Mouse (Mus musculus): ENCODE results near the gene Pld5.
A peak's percentile ranks its signal among the peaks of the same experiment; 100 is the strongest.
"Not testable (repeated sequence)": the region's sequence is repeated elsewhere in the genome, so short reads cannot be mapped to it uniquely, and the experiment has no call there.

Gene Pld5

GRCm38 (mm10) chr1:175988912-175989311, 286.2 kb downstream of the Pld5 start:
- Histone ChIP-seq H3K27me3 (ENCODE audit: control insufficient read depth, insufficient read depth, low read length, poor library complexity, severe bottlenecking) (no peaks in the 10 kb centered on the region), H3K36me3 (ENCODE audit: control insufficient read depth, insufficient read depth, low read length, poor library complexity, severe bottlenecking) (no peaks in the 10 kb centered on the region)
- no peak for DNase-seq (ENCODE audit: low read depth, low spot score)

GRCm38 (mm10) chr1:175988448-175988847, 286.7 kb downstream of the Pld5 start:
- H3K27me3 ChIP-seq (ENCODE audit: control insufficient read depth, insufficient read depth, low read length, poor library complexity, severe bottlenecking) = no peaks in the 10 kb centered on the region
- H3K36me3 ChIP-seq (ENCODE audit: control insufficient read depth, insufficient read depth, low read length, poor library complexity, severe bottlenecking) = no peaks in the 10 kb centered on the region
- no peak for DNase-seq (ENCODE audit: low read depth, low spot score)

GRCm38 (mm10) chr1:175979014-175979413, 296.1 kb downstream of the Pld5 start, which contains the start of gene Rbm8a2:
Rbm8a2 (minus strand) TSS chr1:175979114.
- H3K36me3 ChIP-seq (ENCODE audit: control insufficient read depth, insufficient read depth, low read length, poor library complexity, severe bottlenecking); H3K27me3 ChIP-seq (ENCODE audit: control insufficient read depth, insufficient read depth, low read length, poor library complexity, severe bottlenecking); DNase-seq (ENCODE audit: low read depth, low spot score): not testable (repeated sequence)

- no peaks in the 10 kb centered on the region for H3K27me3 ChIP-seq (ENCODE audit: control insufficient read depth, insufficient read depth, low read length, poor library complexity, severe bottlenecking)
- no peak for DNase-seq (ENCODE audit: low read depth, low spot score)
- no peaks in the 10 kb centered on the region for H3K36me3 ChIP-seq (ENCODE audit: control insufficient read depth, insufficient read depth, low read length, poor library complexity, severe bottlenecking)
Measured at GRCm38 (mm10) chr1:175970710-175971109, 304.4 kb downstream of the Pld5 start.

GRCm38 (mm10) chr1:175967004-175967745, 307.9 kb downstream of the Pld5 start:
- no peak for DNase-seq (ENCODE audit: low read depth, low spot score)
- no peaks in the 10 kb centered on the region for H3K27me3 ChIP-seq (ENCODE audit: control insufficient read depth, insufficient read depth, low read length, poor library complexity, severe bottlenecking)
- no peaks in the 10 kb centered on the region for H3K36me3 ChIP-seq (ENCODE audit: control insufficient read depth, insufficient read depth, low read length, poor library complexity, severe bottlenecking)

- no peak for DNase-seq (ENCODE audit: low read depth, low spot score)
- Histone ChIP-seq H3K27me3 (ENCODE audit: control insufficient read depth, insufficient read depth, low read length, poor library complexity, severe bottlenecking) (no peaks in the 10 kb centered on the region), H3K36me3 (ENCODE audit: control insufficient read depth, insufficient read depth, low read length, poor library complexity, severe bottlenecking) (no peaks in the 10 kb centered on the region)
Measured at GRCm38 (mm10) chr1:175961786-175962185, 313.3 kb downstream of the Pld5 start.

- H3K27me3 ChIP-seq (ENCODE audit: control insufficient read depth, insufficient read depth, low read length, poor library complexity, severe bottlenecking) = no peaks in the 10 kb centered on the region
Measured at GRCm38 (mm10) chr1:175950851-175951250, 324.3 kb downstream of the Pld5 start.

GRCm38 (mm10) chr1:175950421-175950820, 324.7 kb downstream of the Pld5 start:
- no peak for DNase-seq (ENCODE audit: low read depth, low spot score)
- no peaks in the 10 kb centered on the region for H3K36me3 ChIP-seq (ENCODE audit: control insufficient read depth, insufficient read depth, low read length, poor library complexity, severe bottlenecking)
- no peaks in the 10 kb centered on the region for H3K27me3 ChIP-seq (ENCODE audit: control insufficient read depth, insufficient read depth, low read length, poor library complexity, severe bottlenecking)

More at GRCm38 (mm10) chr1:175950851-175951250, 324.3 kb downstream of the Pld5 start:
- DNase-seq (ENCODE audit: low read depth, low spot score) = no peak
- H3K36me3 ChIP-seq (ENCODE audit: control insufficient read depth, insufficient read depth, low read length, poor library complexity, severe bottlenecking) = no peaks in the 10 kb centered on the region

- DNase-seq (ENCODE audit: low read depth, low spot score) = no peak
- Histone ChIP-seq H3K36me3 (ENCODE audit: control insufficient read depth, insufficient read depth, low read length, poor library complexity, severe bottlenecking) (no peaks in the 10 kb centered on the region), H3K27me3 (ENCODE audit: control insufficient read depth, insufficient read depth, low read length, poor library complexity, severe bottlenecking) (no peaks in the 10 kb centered on the region)
Measured at GRCm38 (mm10) chr1:175946718-175947315, 328.3 kb downstream of the Pld5 start.

- H3K36me3 ChIP-seq (ENCODE audit: control insufficient read depth, insufficient read depth, low read length, poor library complexity, severe bottlenecking) = no peaks in the 10 kb centered on the region
- no peak for DNase-seq (ENCODE audit: low read depth, low spot score)
- no peaks in the 10 kb centered on the region for H3K27me3 ChIP-seq (ENCODE audit: control insufficient read depth, insufficient read depth, low read length, poor library complexity, severe bottlenecking)
Measured at GRCm38 (mm10) chr1:175943168-175943567, 331.9 kb downstream of the Pld5 start.

GRCm38 (mm10) chr1:175938731-175939130, 336.4 kb downstream of the Pld5 start:
- no peaks in the 10 kb centered on the region for H3K36me3 ChIP-seq (ENCODE audit: control insufficient read depth, insufficient read depth, low read length, poor library complexity, severe bottlenecking)
- DNase-seq (ENCODE audit: low read depth, low spot score) = no peak
- H3K27me3 ChIP-seq (ENCODE audit: control insufficient read depth, insufficient read depth, low read length, poor library complexity, severe bottlenecking) = no peaks in the 10 kb centered on the region

- no peaks in the 10 kb centered on the region for H3K27me3 ChIP-seq (ENCODE audit: control insufficient read depth, insufficient read depth, low read length, poor library complexity, severe bottlenecking)
- peak; percentile 60 for DNase-seq (ENCODE audit: low read depth, low spot score)
Measured at GRCm38 (mm10) chr1:175936282-175936737, 338.8 kb downstream of the Pld5 start.

GRCm38 (mm10) chr1:175931391-175931790, 343.7 kb downstream of the Pld5 start:
- Histone ChIP-seq H3K27me3 (ENCODE audit: control insufficient read depth, insufficient read depth, low read length, poor library complexity, severe bottlenecking) (no peaks in the 10 kb centered on the region), H3K36me3 (ENCODE audit: control insufficient read depth, insufficient read depth, low read length, poor library complexity, severe bottlenecking) (no peaks in the 10 kb centered on the region)
- DNase-seq (ENCODE audit: low read depth, low spot score) = no peak

More at GRCm38 (mm10) chr1:175936282-175936737, 338.8 kb downstream of the Pld5 start:
- no peaks in the 10 kb centered on the region for H3K36me3 ChIP-seq (ENCODE audit: control insufficient read depth, insufficient read depth, low read length, poor library complexity, severe bottlenecking)

- H3K36me3 ChIP-seq (ENCODE audit: control insufficient read depth, insufficient read depth, low read length, poor library complexity, severe bottlenecking) = no peaks in the 10 kb centered on the region
- no peaks in the 10 kb centered on the region for H3K27me3 ChIP-seq (ENCODE audit: control insufficient read depth, insufficient read depth, low read length, poor library complexity, severe bottlenecking)
- peak; percentile 82 for DNase-seq (ENCODE audit: low read depth, low spot score)
Measured at GRCm38 (mm10) chr1:175923848-175924787, 351.0 kb downstream of the Pld5 start.

All from splenic B cell, adult 2 months (primary cell).